ENCODE assay signal across 9 mouse cellular contexts in genomic region chr11:97684063-97684680, GRCm38 (mm10). TPM values are rescaled to one million over a fixed set of nuclear protein-coding genes. Genes with fewer than 3 reads are reported as not detected.
DNase-seq lines count a peak whose midpoint lies in the region; ATAC-seq and TF ChIP-seq lines count a peak whose summit lies in the region.
"Had no signal": no experiment of that assay in that cellular context is flagged by ENCODE, and none has a peak within 500 bp of the region (broad histone marks: within the 10 kb centered on the region; RNA-seq: fewer than 3 reads in every experiment).

No protein-coding gene starts in this region.

- H3K9me3 ChIP-seq in midbrain, embryonic 10.5 days (replicated peaks), result no peaks in the 10 kb centered on the region
- H3K9me3 ChIP-seq in midbrain, embryonic 16.5 days (replicated peaks; ENCODE audit: control insufficient read depth, low read length, poor library complexity, severe bottlenecking), result no peaks in the 10 kb centered on the region

- H3K27ac ChIP-seq in cerebellum, adult 2 months (ENCODE audit: insufficient read depth, low read length), result peak overlapping the region; percentile 50; the same call in 1 of the 2 replicates
- no peak overlapping the region for H3K27ac ChIP-seq in midbrain, embryonic 10.5 days (replicated peaks)
- no peak overlapping the region for H3K27ac ChIP-seq in midbrain, embryonic 16.5 days (ENCODE audit: low read length)

- no peak overlapping the region for H3K4me3 ChIP-seq in cerebellum, adult 2 months (replicated peaks; ENCODE audit: insufficient read depth, low read depth, low read length)
- H3K4me3 ChIP-seq in midbrain, embryonic 10.5 days, result peak overlapping the region; percentile 20; the same call in 1 of the 2 replicates
- H3K4me3 ChIP-seq in midbrain, embryonic 16.5 days (ENCODE audit: low read depth, low read length), result no peak overlapping the region

- no peak overlapping the region for H3K4me2 ChIP-seq in midbrain, embryonic 16.5 days (ENCODE audit: low read length)

- DNase-seq in cerebellum, adult 2 months, result no peak
- DNase-seq in cerebellum, postnatal 25 days, result no peak
- no peak for DNase-seq in midbrain, embryonic 10.5 days (ENCODE audit: low spot score)
- peak; percentile 87 for DNase-seq in naive thymus-derived CD4-positive, alpha-beta T cell, adult 2 months (ENCODE audit: low read depth)
- DNase-seq in frontal cortex, postnatal 36 days (ENCODE audit: low spot score in 2 of 2), result no peak
- no peak for DNase-seq in left cerebral cortex, adult 11 months (ENCODE audit: low spot score)
- no peak for DNase-seq in kidney, adult 11 months
- DNase-seq: adrenal gland, postnatal 36 days had no signal

- H3K4me1 ChIP-seq in cerebellum, adult 2 months (ENCODE audit: control insufficient read depth, insufficient read depth, low read length), result peaks cover 16% of the 10 kb centered on the region
- H3K4me1 ChIP-seq in midbrain, embryonic 10.5 days, result peaks cover 37% of the 10 kb centered on the region
- H3K4me1 ChIP-seq in midbrain, embryonic 16.5 days (ENCODE audit: control insufficient read depth, insufficient read depth, low read length), result peaks cover 7% of the 10 kb centered on the region

- no peak for TF ChIP-seq POLR2A in cerebellum, adult 2 months (IDR thresholded peaks at IDR 0.05; ENCODE audit: borderline replicate concordance, insufficient read depth, low read length)

- no peak overlapping the region for H3K9ac ChIP-seq in midbrain, embryonic 16.5 days (ENCODE audit: low read depth, low read length)

- peaks cover 66% of the 10 kb centered on the region for H3K36me3 ChIP-seq in midbrain, embryonic 10.5 days
- peaks cover 11% of the 10 kb centered on the region for H3K36me3 ChIP-seq in midbrain, embryonic 16.5 days (ENCODE audit: control insufficient read depth, insufficient read depth, low read length)

- TF ChIP-seq CTCF in cerebellum, adult 2 months (IDR thresholded peaks at IDR 0.05; ENCODE audit: borderline replicate concordance, insufficient read depth, low read depth, low read length), result no peak

- WGBS in cerebellum, adult 2 months, result 89% methylated on average over 6 of the region's 6 CpGs
- 79% methylated on average over 6 of the region's 6 CpGs for WGBS in midbrain, embryonic 10.5 days
- WGBS in midbrain, embryonic 16.5 days, result 86% methylated on average over 6 of the region's 6 CpGs

- ATAC-seq in midbrain, embryonic 16.5 days, result no peak

- H3K27me3 ChIP-seq in cerebellum, adult 2 months (ENCODE audit: control insufficient read depth, insufficient read depth, low read length), result no peaks in the 10 kb centered on the region
- no peaks in the 10 kb centered on the region for H3K27me3 ChIP-seq in midbrain, embryonic 10.5 days (ENCODE audit: low read depth, poor library complexity, severe bottlenecking)
- H3K27me3 ChIP-seq in midbrain, embryonic 16.5 days (ENCODE audit: control insufficient read depth, insufficient read depth, low read depth, low read length), result no peaks in the 10 kb centered on the region

RNA-seq across cellular contexts. Expression of gene Cisd3, which starts 1.5 kb away (rescaled TPM):
- 70.2 and 72.2 TPM in 2 replicates for polyA plus RNA-seq in cerebellum, adult 2 months (2012; rRNA removed)
- polyA plus RNA-seq in midbrain, embryonic 10.5 days (2016; fragmentation: Nextera tagmentation; extraction: Ambion mirVana), result 20.5 and 21.7 TPM in 2 replicates
- 24.4 and 29.8 TPM in 2 replicates for polyA plus RNA-seq in midbrain, embryonic 16.5 days (2015; fragmentation: Nextera tagmentation; extraction: Ambion mirVana)

RNA-seq across cellular contexts. Expression of gene Pcgf2, which starts 16.1 kb away (rescaled TPM):
- polyA plus RNA-seq in cerebellum, adult 2 months (2012; rRNA removed), result 54.3 and 59.5 TPM in 2 replicates
- polyA plus RNA-seq in midbrain, embryonic 10.5 days (2016; fragmentation: Nextera tagmentation; extraction: Ambion mirVana), result 16.0 and 18.6 TPM in 2 replicates
- 18.2 and 19.1 TPM in 2 replicates for polyA plus RNA-seq in midbrain, embryonic 16.5 days (2015; fragmentation: Nextera tagmentation; extraction: Ambion mirVana)

RNA-seq across cellular contexts. Expression of gene Psmb3, which starts 19.0 kb away (rescaled TPM):
- polyA plus RNA-seq in cerebellum, adult 2 months (2012; rRNA removed), result 291 and 295 TPM in 2 replicates
- 606 and 631 TPM in 2 replicates for polyA plus RNA-seq in midbrain, embryonic 10.5 days (2016; fragmentation: Nextera tagmentation; extraction: Ambion mirVana)
- 387 and 401 TPM in 2 replicates for polyA plus RNA-seq in midbrain, embryonic 16.5 days (2015; fragmentation: Nextera tagmentation; extraction: Ambion mirVana)

RNA-seq across cellular contexts. Expression of gene Mllt6, which starts 21.0 kb away (rescaled TPM):
- polyA plus RNA-seq in cerebellum, adult 2 months (2012; rRNA removed), result 68.4 and 69.3 TPM in 2 replicates
- 2.1 and 2.6 TPM in 2 replicates for polyA plus RNA-seq in midbrain, embryonic 10.5 days (2016; fragmentation: Nextera tagmentation; extraction: Ambion mirVana)
- 3.3 and 3.5 TPM in 2 replicates for polyA plus RNA-seq in midbrain, embryonic 16.5 days (2015; fragmentation: Nextera tagmentation; extraction: Ambion mirVana)

RNA-seq across cellular contexts. Expression of gene Epop, which starts 54.7 kb away (rescaled TPM):
- polyA plus RNA-seq in cerebellum, adult 2 months (2012; rRNA removed), result 4.1 and 5.4 TPM in 2 replicates
- polyA plus RNA-seq in midbrain, embryonic 10.5 days (2016; fragmentation: Nextera tagmentation; extraction: Ambion mirVana), result 10.4 and 13.3 TPM in 2 replicates
- 1.2 and 1.3 TPM in 2 replicates for polyA plus RNA-seq in midbrain, embryonic 16.5 days (2015; fragmentation: Nextera tagmentation; extraction: Ambion mirVana)
